Mouse (Mus musculus) stomach, postnatal 0 days (tissue): ENCODE measurements around the gene Bloc1s4. TPM values are rescaled to one million over a fixed set of nuclear protein-coding genes. Genes with fewer than 3 reads are reported as not detected.
"Not testable (repeated sequence)": the region's sequence is repeated elsewhere in the genome, so short reads cannot be mapped to it uniquely, and the experiment has no call there.

Experiments
- ATAC-seq: fragments of 200-750 bp; cut with Nextera tagmentation; 2 replicates; pipeline ENCODE4 v1.8.0; 2017; ENCODE audit not compliant: low FRiP score, low TSS enrichment
- DNase-seq: peaks from one replicate; pipeline ENCODE4 v3.0.0-alpha.2; 2016; ENCODE audit warnings: low spot score
- H3K27ac ChIP-seq: fragments of 300-500 bp; sonication (generic); replicated peaks from 2 replicates; pipeline ENCODE4 v1.5.1; 2014; ENCODE audit warnings: mild to moderate bottlenecking, control low read depth
- H3K27me3 ChIP-seq: fragments of 300-500 bp; sonication (generic); 2 replicates; pipeline ENCODE4 v1.6.1; 2014; ENCODE audit warnings: low read length; ENCODE audit not compliant: control insufficient read depth, insufficient read depth
- H3K36me3 ChIP-seq: fragments of 300-500 bp; sonication (generic); 2 replicates; pipeline ENCODE4 v1.6.1; 2014; ENCODE audit warnings: low read length, mixed read lengths; ENCODE audit not compliant: control insufficient read depth, insufficient read depth
- H3K4me1 ChIP-seq: fragments of 300-500 bp; sonication (generic); replicated peaks from 2 replicates; pipeline ENCODE4 v1.6.1; 2014; ENCODE audit warnings: antibody characterized with exemption; ENCODE audit not compliant: control insufficient read depth, insufficient read depth
- H3K4me2 ChIP-seq: fragments of 300-500 bp; sonication (generic); replicated peaks from 2 replicates; pipeline ENCODE4 v1.6.1; 2014; ENCODE audit warnings: low read depth, mild to moderate bottlenecking, control low read depth, moderate library complexity
- H3K4me3 ChIP-seq: fragments of 300-500 bp; sonication (generic); 2 replicates; pipeline ENCODE4 v1.5.1; 2014; ENCODE audit warnings: low read depth, low read length, control low read depth
- H3K9ac ChIP-seq: fragments of 300-500 bp; sonication (generic); 2 replicates; pipeline ENCODE4 v1.6.1; 2014; ENCODE audit warnings: mild to moderate bottlenecking, low read length, control low read depth, mixed read lengths
- H3K9me3 ChIP-seq: fragments of 300-500 bp; sonication (generic); 2 replicates; pipeline ENCODE4 v1.6.1; 2016; ENCODE audit warnings: low read length; ENCODE audit not compliant: control insufficient read depth
- CTCF ChIP-seq: IDR thresholded peaks from 2 replicates; pipeline ENCODE4 v1.5.1; 2016; ENCODE audit warnings: antibody characterized with exemption, low read depth, mild to moderate bottlenecking, moderate library complexity
- EP300 ChIP-seq: optimal IDR thresholded peaks from 2 replicates; pipeline ENCODE3; 2016; ENCODE audit warnings: antibody characterized with exemption
- WGBS: fragments of 180-500 bp; shearing (Covaris S2); extraction: QIAGEN DNeasy Blood & Tissue Kit; methylation state at CpG from one replicate; pipeline ENCODE4 v1.1.7; 2014; 5-methylcytosine and 5-hydroxymethylcytosine counted together
- polyA plus RNA-seq: library from polyadenylated mRNA; unstranded; fragments of >200 nt; fragmentation: Nextera tagmentation; extraction: Ambion mirVana; gene quantifications from 2 replicates; pipeline ENCODE4 v1.2.1, GENCODE M21; 2015

The Bloc1s4 gene
- 21.4 and 22.2 TPM in 2 replicates for polyA plus RNA-seq

- Histone ChIP-seq H3K4me1 (no peaks in the 10 kb centered on the region), H3K9me3 (no peaks in the 10 kb centered on the region), H3K36me3 (no peaks in the 10 kb centered on the region; the same call in 1 of the 2 replicates), H3K27me3 (no peaks in the 10 kb centered on the region), H3K4me3 (peak within 1 kb of the TSS; percentile 99), H3K27ac (peak within 1 kb of the TSS; percentile 61; the same call in 1 of the 2 replicates), H3K9ac (peak within 1 kb of the TSS; percentile 92), H3K4me2 (peak within 1 kb of the TSS; percentile 98)
- WGBS: 4% methylated on average over 30 of the region's 31 CpGs
- no peak for TF ChIP-seq EP300
- TF ChIP-seq CTCF: no peak
- ATAC-seq: peak; percentile 93
- peak; percentile 91 for DNase-seq
Observed at GRCm38 (mm10) chr5:36748536-36749061, at the start of gene Bloc1s4. Gene Bloc1s4 (minus strand): TSS chr5:36748650.

GRCm38 (mm10) chr5:36797291-36797690 is 48.8 kb upstream of the Bloc1s4 start:
- Histone ChIP-seq H3K9ac (no peak overlapping the region), H3K4me3 (no peak overlapping the region), H3K36me3 (no peaks in the 10 kb centered on the region; the same call in 1 of the 2 replicates), H3K27ac (no peak overlapping the region), H3K4me1 (no peaks in the 10 kb centered on the region), H3K4me2 (peak overlapping the region; percentile 58; the same call in 1 of the 2 replicates), H3K27me3 (no peaks in the 10 kb centered on the region), H3K9me3 (no peaks in the 10 kb centered on the region)
- no peak for ATAC-seq
- no peak for TF ChIP-seq CTCF
- no peak for TF ChIP-seq EP300
- 48% methylated on average over 8 of the region's 8 CpGs for WGBS
- no peak for DNase-seq

- not testable (repeated sequence) for H3K4me1 ChIP-seq, H3K9me3 ChIP-seq, H3K36me3 ChIP-seq, H3K27me3 ChIP-seq
- peak within 1 kb of the TSS; percentile 64 for H3K4me3 ChIP-seq
- H3K27ac ChIP-seq: peak within 1 kb of the TSS; percentile 94
- peak within 1 kb of the TSS; percentile 73 for H3K9ac ChIP-seq
- peak; percentile 93 for DNase-seq
- WGBS: under 1% methylated on average over 90 of the region's 90 CpGs
- peak within 1 kb of the TSS; percentile 58 for H3K4me2 ChIP-seq
- peak; percentile 84 for ATAC-seq
Observed at GRCm38 (mm10) chr5:36796296-36797014, 48.0 kb upstream of the Bloc1s4 start, which contains the start of gene Mrfap1. Gene Mrfap1 (minus strand): TSS chr5:36796772.

- 2% methylated on average over 34 of the region's 37 CpGs for WGBS
- Histone ChIP-seq H3K4me3 (peak overlapping the region; percentile 64), H3K4me2 (peak overlapping the region; percentile 58), H3K27ac (peak overlapping the region; percentile 94), H3K9ac (peak overlapping the region; percentile 73)
- TF ChIP-seq CTCF: peak; percentile 43
- not testable (repeated sequence) for H3K9me3 ChIP-seq, H3K27me3 ChIP-seq, H3K36me3 ChIP-seq, H3K4me1 ChIP-seq
- ATAC-seq (peak; percentile 49), DNase-seq (peak; percentile 72)
Observed at GRCm38 (mm10) chr5:36795647-36796295, 47.3 kb upstream of the Bloc1s4 start.

GRCm38 (mm10) chr5:36791861-36792260 is 43.4 kb upstream of the Bloc1s4 start:
- no peak overlapping the region for H3K4me3 ChIP-seq
- no peak overlapping the region for H3K9ac ChIP-seq
- no peak overlapping the region for H3K27ac ChIP-seq
- no peak overlapping the region for H3K4me2 ChIP-seq
- no peaks in the 10 kb centered on the region for H3K9me3 ChIP-seq
- no peak for DNase-seq
- 70% methylated on average over 9 of the region's 9 CpGs for WGBS
- H3K27me3 ChIP-seq: no peaks in the 10 kb centered on the region
- no peaks in the 10 kb centered on the region; the same call in 1 of the 2 replicates for H3K36me3 ChIP-seq
- no peaks in the 10 kb centered on the region for H3K4me1 ChIP-seq
- ATAC-seq: no peak
- TF ChIP-seq EP300 (no peak), CTCF (no peak)

- Histone ChIP-seq H3K4me3 (no peak overlapping the region), H3K4me2 (no peak overlapping the region), H3K27ac (no peak overlapping the region), H3K9ac (no peak overlapping the region), H3K27me3 (no peaks in the 10 kb centered on the region), H3K4me1 (no peaks in the 10 kb centered on the region), H3K9me3 (no peaks in the 10 kb centered on the region), H3K36me3 (no peaks in the 10 kb centered on the region)
- 93% methylated on average over 5 of the region's 5 CpGs for WGBS
- ATAC-seq: no peak
- TF ChIP-seq CTCF (no peak), EP300 (no peak)
- DNase-seq: no peak
Observed at GRCm38 (mm10) chr5:36786052-36786451, 37.6 kb upstream of the Bloc1s4 start.
